Mouse (Mus musculus) megakaryocyte progenitor cell, adult 5-6 weeks (primary cell): ENCODE results near the gene Gm45713. TPM values are rescaled to one million over a fixed set of nuclear protein-coding genes. Genes with fewer than 3 reads are reported as not detected.

Experiments
- ATAC-seq: replicated peaks from 2 replicates; pipeline ENCODE4 v1.8.0; 2016; ENCODE audit warnings: mild to moderate bottlenecking, moderate TSS enrichment, inconsistent platforms; ENCODE audit not compliant: poor library complexity
- total RNA-seq, 2 experiments: library from RNA; stranded (forward) in 1 of 2; stranded (reverse) in 1 of 2; fragments of 157-497, 149-512 nt in 1 of 2; fragments of 200-1000 nt in 1 of 2; gene quantifications; 2 replicates each; pipeline versions ENCODE4 v1.2.3 to v1.2.4; 2015 to 2017

Gene Gm45713
- not detected in 2 replicates for total RNA-seq (2015)
- total RNA-seq (2017): 1.4 TPM in 1 of 2 replicates, not detected in the other

- peak; percentile 58 for ATAC-seq
These were observed at the start of gene Gm45713, which contains the start of gene Flt3l for GRCm38 (mm10) chr7:45135993-45136567. Gm45713 (minus strand) TSS chr7:45136231. Flt3l (minus strand) TSS chr7:45136432.

- no peak for ATAC-seq
These were observed 47.6 kb upstream of the Gm45713 start for GRCm38 (mm10) chr7:45183672-45184071.

GRCm38 (mm10) chr7:45182606-45183005, 46.6 kb upstream of the Gm45713 start:
- ATAC-seq: 0 out of 2 replicates have a peak, but pooled peaks have one; percentile 2

GRCm38 (mm10) chr7:45182199-45182601, 46.2 kb upstream of the Gm45713 start:
- peak; percentile 96 for ATAC-seq

GRCm38 (mm10) chr7:45181540-45181939, 45.5 kb upstream of the Gm45713 start:
- peak; percentile 20 for ATAC-seq

- ATAC-seq: no peak
These were observed 45.0 kb upstream of the Gm45713 start, which contains the start of gene Pth2 for GRCm38 (mm10) chr7:45180896-45181477. Pth2 (plus strand) TSS chr7:45180995.

GRCm38 (mm10) chr7:45179469-45179868, 43.4 kb upstream of the Gm45713 start, which contains the start of gene Gfy:
Gfy (minus strand) TSS chr7:45179569.
- no peak for ATAC-seq

- ATAC-seq: no peak
These were observed 42.5 kb upstream of the Gm45713 start for GRCm38 (mm10) chr7:45178550-45178949.

- ATAC-seq: no peak
These were observed 40.3 kb upstream of the Gm45713 start for GRCm38 (mm10) chr7:45176356-45176755.

- no peak for ATAC-seq
These were observed 39.9 kb upstream of the Gm45713 start for GRCm38 (mm10) chr7:45175929-45176328.

GRCm38 (mm10) chr7:45175398-45175797, 39.4 kb upstream of the Gm45713 start:
- no peak for ATAC-seq

- ATAC-seq: no peak
These were observed 38.7 kb upstream of the Gm45713 start for GRCm38 (mm10) chr7:45174567-45175280.

GRCm38 (mm10) chr7:45173772-45174171, 37.7 kb upstream of the Gm45713 start:
- peak; percentile 50 for ATAC-seq

GRCm38 (mm10) chr7:45172974-45173373, 36.9 kb upstream of the Gm45713 start:
- peak; percentile 56 for ATAC-seq

GRCm38 (mm10) chr7:45169495-45169894, 33.5 kb upstream of the Gm45713 start:
- peak; percentile 30; the same call in 1 of the 2 replicates for ATAC-seq

- ATAC-seq: no peak
These were observed 32.6 kb upstream of the Gm45713 start for GRCm38 (mm10) chr7:45168656-45169055.

GRCm38 (mm10) chr7:45167761-45168445, 31.9 kb upstream of the Gm45713 start:
- no peak for ATAC-seq

GRCm38 (mm10) chr7:45166950-45167401, 30.9 kb upstream of the Gm45713 start:
- ATAC-seq: no peak

GRCm38 (mm10) chr7:45165701-45166100, 29.7 kb upstream of the Gm45713 start:
- no peak for ATAC-seq

- no peak for ATAC-seq
These were observed 28.8 kb upstream of the Gm45713 start for GRCm38 (mm10) chr7:45164833-45165232.
